Mouse (Mus musculus) limb, embryonic 15.5 days (tissue): ENCODE data around the gene Nsd2. TPM values are rescaled to one million over a fixed set of nuclear protein-coding genes. Genes with fewer than 3 reads are reported as not detected.

ENCODE experiments used
- ATAC-seq: fragments of 200-750 bp; cut with Nextera tagmentation; 2 replicates; pipeline ENCODE4 v1.8.0; 2017; ENCODE audit warnings: low read depth, moderate TSS enrichment; ENCODE audit not compliant: insufficient number of reproducible peaks, low FRiP score, low TSS enrichment
- H3K27ac ChIP-seq: fragments of 300-500 bp; sonication (generic); 2 replicates; pipeline ENCODE4 v1.5.1; 2015; ENCODE audit warnings: moderate library complexity, mild to moderate bottlenecking, inconsistent platforms
- H3K27me3 ChIP-seq: fragments of 300-500 bp; sonication (generic); 2 replicates; pipeline ENCODE4 v1.6.1; 2015; ENCODE audit warnings: inconsistent platforms
- H3K36me3 ChIP-seq: fragments of 300-500 bp; sonication (generic); 2 replicates; pipeline ENCODE4 v1.6.1; 2015; ENCODE audit warnings: inconsistent platforms
- H3K4me1 ChIP-seq: fragments of 300-500 bp; sonication (generic); 2 replicates; pipeline ENCODE4 v1.6.1; 2015; ENCODE audit warnings: inconsistent platforms
- H3K4me2 ChIP-seq: fragments of 300-500 bp; sonication (generic); 2 replicates; pipeline ENCODE4 v1.6.1; 2015; ENCODE audit warnings: mild to moderate bottlenecking, inconsistent platforms
- H3K4me3 ChIP-seq: fragments of 300-500 bp; sonication (generic); 2 replicates; pipeline ENCODE4 v1.5.1; 2015; ENCODE audit warnings: mild to moderate bottlenecking, inconsistent platforms
- H3K9ac ChIP-seq: fragments of 300-500 bp; sonication (generic); 2 replicates; pipeline ENCODE4 v1.6.1; 2015; ENCODE audit warnings: inconsistent platforms
- H3K9me3 ChIP-seq: fragments of 300-500 bp; sonication (generic); 2 replicates; pipeline ENCODE4 v1.6.1; 2016; ENCODE audit warnings: inconsistent platforms
- WGBS: fragments of 180-500 bp; shearing (Covaris S2); methylation state at CpG from one replicate; pipeline ENCODE4 v1.1.7; 2015; 5-methylcytosine and 5-hydroxymethylcytosine counted together
- polyA plus RNA-seq: library from polyadenylated mRNA; unstranded; fragments of >200 nt; fragmentation: Nextera tagmentation; extraction: Ambion mirVana; gene quantifications from 2 replicates; pipeline ENCODE4 v1.2.1, GENCODE M21; 2015

Nsd2 gene
- polyA plus RNA-seq, 1 experiment from 2014 or later: 37.1 TPM

- H3K4me3 ChIP-seq: peak overlapping the region; percentile 94
- H3K9ac ChIP-seq: peak overlapping the region; percentile 88
- peak overlapping the region; percentile 96 for H3K27ac ChIP-seq
- no peaks in the 10 kb centered on the region for H3K27me3 ChIP-seq
- ATAC-seq: peak; percentile 30; the same call in 1 of the 2 replicates
- peak overlapping the region; percentile 80 for H3K4me2 ChIP-seq
- H3K4me1 ChIP-seq: peaks cover 19% of the 10 kb centered on the region
- no peaks in the 10 kb centered on the region for H3K9me3 ChIP-seq
- 9% methylated on average over 9 of the region's 9 CpGs for WGBS
- no peaks in the 10 kb centered on the region for H3K36me3 ChIP-seq
Measured at GRCm38 (mm10) chr5:33819141-33819875, 1.2 kb upstream of the Nsd2 start.

GRCm38 (mm10) chr5:33820733-33821621 is 452 bp downstream of the Nsd2 start:
- Histone ChIP-seq H3K4me2 (peak overlapping the region; percentile 64), H3K27ac (peak overlapping the region; percentile 96), H3K4me1 (peaks cover 19% of the 10 kb centered on the region), H3K9me3 (no peaks in the 10 kb centered on the region), H3K9ac (peak overlapping the region; percentile 88), H3K27me3 (no peaks in the 10 kb centered on the region), H3K36me3 (no peaks in the 10 kb centered on the region), H3K4me3 (peak overlapping the region; percentile 94)
- WGBS: under 1% methylated on average over 98 of the region's 121 CpGs
- ATAC-seq: no peak

GRCm38 (mm10) chr5:33821901-33822427 is 1.4 kb downstream of the Nsd2 start:
- ATAC-seq: no peak
- Histone ChIP-seq H3K9ac (no peak overlapping the region), H3K4me2 (peak overlapping the region; percentile 64), H3K4me3 (peak overlapping the region; percentile 94), H3K9me3 (no peaks in the 10 kb centered on the region), H3K27me3 (no peaks in the 10 kb centered on the region), H3K27ac (no peak overlapping the region), H3K36me3 (no peaks in the 10 kb centered on the region), H3K4me1 (peaks cover 19% of the 10 kb centered on the region)
- WGBS: 40% methylated on average over 2 of the region's 2 CpGs

GRCm38 (mm10) chr5:33822456-33822855 is 1.9 kb downstream of the Nsd2 start:
- ATAC-seq: no peak
- H3K27ac ChIP-seq: no peak overlapping the region
- 26% methylated on average over 3 of the region's 3 CpGs for WGBS
- H3K9ac ChIP-seq: no peak overlapping the region
- no peaks in the 10 kb centered on the region for H3K36me3 ChIP-seq
- H3K4me3 ChIP-seq: peak overlapping the region; percentile 94; the same call in 1 of the 2 replicates
- peaks cover 19% of the 10 kb centered on the region for H3K4me1 ChIP-seq
- H3K9me3 ChIP-seq: no peaks in the 10 kb centered on the region
- no peaks in the 10 kb centered on the region for H3K27me3 ChIP-seq
- no peak overlapping the region for H3K4me2 ChIP-seq

- Histone ChIP-seq H3K4me2 (no peak overlapping the region), H3K27me3 (no peaks in the 10 kb centered on the region), H3K9me3 (no peaks in the 10 kb centered on the region), H3K9ac (no peak overlapping the region), H3K4me3 (no peak overlapping the region), H3K4me1 (peaks cover 6% of the 10 kb centered on the region), H3K36me3 (no peaks in the 10 kb centered on the region), H3K27ac (no peak overlapping the region)
- ATAC-seq: no peak
Measured at GRCm38 (mm10) chr5:33826001-33826400, 5.5 kb downstream of the Nsd2 start.

GRCm38 (mm10) chr5:33828107-33828506 is 7.6 kb downstream of the Nsd2 start:
- Histone ChIP-seq H3K27ac (no peak overlapping the region), H3K27me3 (no peaks in the 10 kb centered on the region), H3K4me2 (no peak overlapping the region), H3K36me3 (0 out of 2 replicates have a peak, but pooled peaks cover 2% of the 10 kb centered on the region), H3K4me1 (no peaks in the 10 kb centered on the region; the same call in 1 of the 2 replicates), H3K9me3 (no peaks in the 10 kb centered on the region), H3K9ac (no peak overlapping the region), H3K4me3 (no peak overlapping the region)
- WGBS: 61% methylated on average over 8 of the region's 8 CpGs
- no peak for ATAC-seq

GRCm38 (mm10) chr5:33829958-33830357 is 9.4 kb downstream of the Nsd2 start:
- no peak for ATAC-seq
- H3K4me1 ChIP-seq: no peaks in the 10 kb centered on the region
- no peaks in the 10 kb centered on the region for H3K27me3 ChIP-seq
- H3K27ac ChIP-seq: no peak overlapping the region
- 0 out of 2 replicates have a peak, but pooled peaks cover 2% of the 10 kb centered on the region for H3K36me3 ChIP-seq
- no peak overlapping the region for H3K4me2 ChIP-seq
- WGBS: 94% methylated on average over 3 of the region's 3 CpGs
- H3K4me3 ChIP-seq: no peak overlapping the region
- H3K9ac ChIP-seq: no peak overlapping the region
- no peaks in the 10 kb centered on the region for H3K9me3 ChIP-seq

GRCm38 (mm10) chr5:33830832-33831231 is 10.3 kb downstream of the Nsd2 start:
- no peak for ATAC-seq
- 73% methylated on average over 1 of the region's 1 CpGs for WGBS
- Histone ChIP-seq H3K4me3 (no peak overlapping the region), H3K36me3 (0 out of 2 replicates have a peak, but pooled peaks cover 2% of the 10 kb centered on the region), H3K9ac (no peak overlapping the region), H3K27ac (no peak overlapping the region), H3K4me1 (no peaks in the 10 kb centered on the region), H3K27me3 (no peaks in the 10 kb centered on the region), H3K9me3 (no peaks in the 10 kb centered on the region), H3K4me2 (no peak overlapping the region)

- Histone ChIP-seq H3K27me3 (no peaks in the 10 kb centered on the region), H3K4me2 (no peak overlapping the region), H3K9me3 (no peaks in the 10 kb centered on the region), H3K36me3 (peaks cover 26% of the 10 kb centered on the region), H3K27ac (no peak overlapping the region), H3K4me1 (no peaks in the 10 kb centered on the region), H3K9ac (no peak overlapping the region), H3K4me3 (no peak overlapping the region)
- 87% methylated on average over 1 of the region's 1 CpGs for WGBS
- ATAC-seq: no peak
Measured at GRCm38 (mm10) chr5:33841331-33841730, 20.8 kb downstream of the Nsd2 start.

GRCm38 (mm10) chr5:33842549-33842948 is 22.0 kb downstream of the Nsd2 start:
- H3K36me3 ChIP-seq: peaks cover 30% of the 10 kb centered on the region
- WGBS: 84% methylated on average over 4 of the region's 4 CpGs
- H3K4me1 ChIP-seq: no peaks in the 10 kb centered on the region
- H3K4me2 ChIP-seq: no peak overlapping the region
- H3K9me3 ChIP-seq: no peaks in the 10 kb centered on the region
- ATAC-seq: no peak
- no peak overlapping the region for H3K27ac ChIP-seq
- no peak overlapping the region for H3K4me3 ChIP-seq
- no peak overlapping the region for H3K9ac ChIP-seq
- no peaks in the 10 kb centered on the region for H3K27me3 ChIP-seq

GRCm38 (mm10) chr5:33851466-33851865 is 30.9 kb downstream of the Nsd2 start:
- no peak overlapping the region for H3K9ac ChIP-seq
- no peak overlapping the region for H3K4me3 ChIP-seq
- no peak for ATAC-seq
- H3K4me2 ChIP-seq: no peak overlapping the region
- H3K36me3 ChIP-seq: peaks cover 37% of the 10 kb centered on the region
- H3K27ac ChIP-seq: no peak overlapping the region
- 93% methylated on average over 4 of the region's 4 CpGs for WGBS
- H3K4me1 ChIP-seq: no peaks in the 10 kb centered on the region
- H3K27me3 ChIP-seq: no peaks in the 10 kb centered on the region
- H3K9me3 ChIP-seq: no peaks in the 10 kb centered on the region

GRCm38 (mm10) chr5:33853086-33853485 is 32.6 kb downstream of the Nsd2 start:
- H3K36me3 ChIP-seq: peaks cover 41% of the 10 kb centered on the region
- no peak overlapping the region for H3K4me2 ChIP-seq
- no peak overlapping the region for H3K27ac ChIP-seq
- no peaks in the 10 kb centered on the region for H3K4me1 ChIP-seq
- no peak overlapping the region for H3K4me3 ChIP-seq
- H3K27me3 ChIP-seq: no peaks in the 10 kb centered on the region
- no peaks in the 10 kb centered on the region for H3K9me3 ChIP-seq
- no peak for ATAC-seq
- no peak overlapping the region for H3K9ac ChIP-seq
- WGBS: 97% methylated on average over 1 of the region's 1 CpGs
